Mouse (Mus musculus): ENCODE measurements at regions not wholly inside any gene's neighbourhood (a gene's known extent, or its start where the extent isn't known, plus 50 kb on each side); places are given as distances from the start of the nearest gene placed in this dataset.

DNA sequence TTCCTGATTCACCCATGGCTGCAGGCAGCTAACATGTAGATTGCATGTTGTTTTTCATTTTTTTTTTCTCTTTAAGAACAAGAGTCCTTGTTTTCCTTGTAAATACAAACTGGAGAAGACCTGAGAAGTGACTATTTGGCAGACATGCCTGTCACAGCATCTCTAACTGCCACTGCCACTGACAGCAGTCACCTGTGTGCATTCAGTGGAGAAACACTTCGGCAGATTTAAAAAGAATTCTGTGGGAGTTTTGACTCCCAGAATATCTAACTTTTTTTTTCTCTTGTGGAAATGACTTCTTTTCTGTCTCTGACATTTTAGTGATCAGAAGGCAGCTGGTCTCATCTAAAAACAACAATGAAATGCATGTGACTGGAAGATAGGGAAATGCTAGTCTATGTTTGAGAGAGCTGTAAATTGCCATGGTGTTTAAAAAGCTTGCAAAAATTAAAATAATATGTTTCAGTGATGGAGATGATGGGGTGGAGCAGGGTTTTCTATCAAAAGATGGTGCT lies 526.0 kb upstream of the Agtr1b start:
- Histone ChIP-seq H3K36me3 (replicated peaks; ENCODE audit: insufficient read depth, low read length) (no peaks in the 10 kb centered on the region), H3K4me2 (ENCODE audit: low read depth, low read length) (no peak overlapping the region), H3K4me3 (ENCODE audit: low read depth, low read length) (no peak overlapping the region), H3K27me3 (ENCODE audit: insufficient read depth, low read length) (no peaks in the 10 kb centered on the region), H3K9ac (replicated peaks) (no peak overlapping the region), H3K9me3 (ENCODE audit: low read length) (no peaks in the 10 kb centered on the region), H3K27ac (ENCODE audit: low read depth) (no peak overlapping the region), H3K4me1 (ENCODE audit: insufficient read depth) (no peaks in the 10 kb centered on the region)
- ATAC-seq, result no peak
- 65% methylated on average over 1 of the region's 1 CpGs for WGBS (ENCODE audit: insufficient replicate concordance)
- TF ChIP-seq EP300 (IDR thresholded peaks at IDR 0.05; ENCODE audit: low read depth) (no peak), CTCF (IDR thresholded peaks at IDR 0.05; ENCODE audit: low read depth) (no peak)
- DNase-seq, result no peak

DNA sequence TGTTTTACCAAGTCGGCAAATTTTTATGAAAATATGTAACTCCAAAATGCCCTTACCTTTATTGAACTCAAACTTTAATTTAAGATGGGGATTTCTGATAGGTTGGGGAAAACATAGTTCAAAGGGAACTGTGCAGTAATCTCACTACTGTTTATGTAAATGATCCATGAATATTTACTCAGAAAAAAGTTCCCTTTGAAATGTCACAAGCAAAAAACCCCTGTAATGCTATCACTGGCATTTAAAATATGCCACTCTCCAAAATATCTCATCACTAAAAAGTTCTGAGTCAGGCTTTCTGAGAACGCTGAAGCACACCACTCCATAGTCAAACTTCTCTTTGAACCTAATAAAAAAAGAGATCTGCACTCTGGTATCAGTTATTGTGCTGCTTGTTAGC lies 497.3 kb upstream of the Agtr1b start:
- no peak overlapping the region for H3K27ac ChIP-seq (ENCODE audit: low read depth)
- TF ChIP-seq EP300 (IDR thresholded peaks at IDR 0.05; ENCODE audit: low read depth) (no peak), CTCF (IDR thresholded peaks at IDR 0.05; ENCODE audit: low read depth) (no peak)
- H3K9me3 ChIP-seq (ENCODE audit: low read length), result no peaks in the 10 kb centered on the region
- H3K27me3 ChIP-seq (ENCODE audit: insufficient read depth, low read length), result no peaks in the 10 kb centered on the region
- DNase-seq (no peak), ATAC-seq (no peak)
- H3K4me2 ChIP-seq (ENCODE audit: low read depth, low read length), result no peak overlapping the region
- no peak overlapping the region for H3K9ac ChIP-seq (replicated peaks)
- H3K4me3 ChIP-seq (ENCODE audit: low read depth, low read length), result no peak overlapping the region
- H3K36me3 ChIP-seq (replicated peaks; ENCODE audit: insufficient read depth, low read length), result no peaks in the 10 kb centered on the region
- H3K4me1 ChIP-seq (ENCODE audit: insufficient read depth), result no peaks in the 10 kb centered on the region
- 81% methylated on average over 2 of the region's 2 CpGs for WGBS (ENCODE audit: insufficient replicate concordance)

DNA sequence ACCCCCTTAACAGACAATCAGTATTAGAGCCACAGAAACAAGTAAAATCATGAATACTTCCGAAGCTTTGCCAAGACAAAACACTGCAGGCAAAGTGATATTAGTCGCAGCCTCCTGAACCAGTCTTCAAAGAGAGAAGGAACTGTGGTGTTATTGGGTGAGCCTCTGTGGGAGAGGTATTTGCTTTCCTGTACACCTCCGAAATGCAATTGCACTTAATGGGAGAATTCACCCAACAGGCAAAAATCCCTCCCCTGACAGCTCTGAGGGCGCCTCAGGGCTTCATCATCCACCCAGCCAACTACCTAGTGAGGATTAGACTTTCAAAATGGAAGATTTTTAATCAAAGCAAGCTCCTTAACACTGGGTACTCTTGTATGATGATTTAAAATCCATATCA lies 464.1 kb upstream of the Agtr1b start:
- no peak for TF ChIP-seq EP300 (IDR thresholded peaks at IDR 0.05; ENCODE audit: low read depth)
- no peak for TF ChIP-seq CTCF (IDR thresholded peaks at IDR 0.05; ENCODE audit: low read depth)
- 71% methylated on average over 4 of the region's 4 CpGs for WGBS (ENCODE audit: insufficient replicate concordance)
- no peak overlapping the region for H3K9ac ChIP-seq (replicated peaks)
- no peaks in the 10 kb centered on the region for H3K36me3 ChIP-seq (replicated peaks; ENCODE audit: insufficient read depth, low read length)
- H3K4me2 ChIP-seq (ENCODE audit: low read depth, low read length), result no peak overlapping the region
- H3K27me3 ChIP-seq (ENCODE audit: insufficient read depth, low read length), result no peaks in the 10 kb centered on the region
- no peaks in the 10 kb centered on the region for H3K4me1 ChIP-seq (ENCODE audit: insufficient read depth)
- no peak overlapping the region for H3K4me3 ChIP-seq (ENCODE audit: low read depth, low read length)
- H3K9me3 ChIP-seq (ENCODE audit: low read length), result no peaks in the 10 kb centered on the region
- DNase-seq (no peak), ATAC-seq (no peak)
- no peak overlapping the region for H3K27ac ChIP-seq (ENCODE audit: low read depth)

DNA sequence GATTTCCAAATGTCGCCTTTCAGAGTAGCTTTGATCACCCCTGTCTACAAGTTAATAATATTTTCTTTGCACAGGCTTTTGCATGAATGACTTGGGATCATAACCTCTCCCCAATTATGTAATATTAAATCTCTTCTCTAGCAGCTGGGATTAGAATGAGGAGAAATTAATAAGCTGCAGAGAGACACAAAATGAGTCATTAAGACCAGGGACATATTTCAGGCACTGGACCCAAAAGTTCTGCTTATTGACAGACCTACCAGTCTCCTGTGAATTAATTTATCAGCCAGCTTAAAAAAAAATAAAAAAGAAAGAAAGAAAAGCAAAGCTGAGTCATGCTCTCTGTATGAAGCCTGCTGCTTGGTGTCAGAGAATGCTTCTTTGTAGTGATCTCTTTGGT lies 462.4 kb upstream of the Agtr1b start:
- no peak for TF ChIP-seq CTCF (IDR thresholded peaks at IDR 0.05; ENCODE audit: low read depth)
- no peak for TF ChIP-seq EP300 (IDR thresholded peaks at IDR 0.05; ENCODE audit: low read depth)
- DNase-seq (no peak), ATAC-seq (no peak)
- H3K9me3 ChIP-seq (ENCODE audit: low read length), result no peaks in the 10 kb centered on the region
- no peak overlapping the region for H3K9ac ChIP-seq (replicated peaks)
- H3K4me3 ChIP-seq (ENCODE audit: low read depth, low read length), result no peak overlapping the region
- H3K4me2 ChIP-seq (ENCODE audit: low read depth, low read length), result no peak overlapping the region
- H3K36me3 ChIP-seq (replicated peaks; ENCODE audit: insufficient read depth, low read length), result no peaks in the 10 kb centered on the region
- no peaks in the 10 kb centered on the region for H3K27me3 ChIP-seq (ENCODE audit: insufficient read depth, low read length)
- H3K4me1 ChIP-seq (ENCODE audit: insufficient read depth), result no peaks in the 10 kb centered on the region
- WGBS (ENCODE audit: insufficient replicate concordance), result 62% methylated on average over 1 of the region's 1 CpGs
- no peak overlapping the region for H3K27ac ChIP-seq (ENCODE audit: low read depth)

DNA sequence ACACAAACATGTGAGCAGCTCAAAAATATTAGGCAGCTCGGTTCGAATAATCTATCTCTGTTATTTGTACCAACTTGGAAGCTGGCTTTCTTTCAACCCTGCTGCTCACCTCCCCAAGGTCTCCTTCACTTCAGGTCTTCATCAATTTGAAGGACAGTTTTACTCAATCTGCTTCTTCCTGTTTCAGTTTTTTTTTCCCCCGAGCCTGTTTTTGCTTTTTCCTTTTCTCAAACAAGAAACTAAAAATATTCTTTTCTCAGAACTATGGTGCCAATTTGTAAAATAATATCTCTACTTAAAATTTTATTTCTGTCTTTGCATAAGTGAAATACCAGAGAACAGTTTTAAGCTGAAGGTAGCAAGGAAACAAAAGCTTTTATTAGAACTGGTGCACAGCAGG lies 461.8 kb upstream of the Agtr1b start:
- 48% methylated on average over 3 of the region's 3 CpGs for WGBS (ENCODE audit: insufficient replicate concordance)
- Histone ChIP-seq H3K27ac (ENCODE audit: low read depth) (no peak overlapping the region), H3K4me1 (ENCODE audit: insufficient read depth) (no peaks in the 10 kb centered on the region), H3K4me3 (ENCODE audit: low read depth, low read length) (no peak overlapping the region), H3K27me3 (ENCODE audit: insufficient read depth, low read length) (no peaks in the 10 kb centered on the region), H3K4me2 (ENCODE audit: low read depth, low read length) (no peak overlapping the region), H3K9ac (replicated peaks) (no peak overlapping the region), H3K36me3 (replicated peaks; ENCODE audit: insufficient read depth, low read length) (no peaks in the 10 kb centered on the region), H3K9me3 (ENCODE audit: low read length) (no peaks in the 10 kb centered on the region)
- DNase-seq (no peak), ATAC-seq (no peak)
- TF ChIP-seq EP300 (IDR thresholded peaks at IDR 0.05; ENCODE audit: low read depth), result no peak
- no peak for TF ChIP-seq CTCF (IDR thresholded peaks at IDR 0.05; ENCODE audit: low read depth)

DNA sequence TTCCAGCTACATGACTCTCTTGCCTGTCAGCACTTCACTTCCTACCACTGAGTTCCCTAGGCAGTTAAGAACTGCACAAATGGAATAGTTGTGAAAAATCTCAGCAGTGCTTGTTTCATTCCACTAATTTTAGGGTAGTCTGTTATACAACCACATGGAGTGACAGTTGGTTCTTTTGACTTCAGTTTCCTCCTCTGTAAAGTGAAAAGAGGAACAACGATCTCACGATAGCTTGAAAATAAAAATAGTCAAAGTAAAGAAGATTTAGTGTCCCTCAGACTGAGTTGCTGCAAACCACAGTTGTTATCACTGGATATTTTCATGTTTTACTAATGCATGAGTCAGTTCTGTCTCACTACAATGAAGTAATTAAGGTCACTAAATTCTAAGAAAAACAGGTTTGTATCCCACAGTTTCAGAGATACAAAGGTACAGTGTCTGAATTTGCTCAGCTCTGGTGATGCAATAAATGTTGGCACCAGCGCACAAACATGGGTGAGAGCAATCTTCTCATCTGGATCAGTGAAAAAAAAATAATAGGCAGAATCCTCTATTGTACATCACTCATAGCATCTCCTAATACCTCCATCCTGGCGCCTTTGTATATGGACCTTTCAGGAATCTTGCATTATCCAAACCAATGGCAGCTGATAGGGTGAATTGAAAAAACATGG lies 458.8 kb upstream of the Agtr1b start:
- H3K9me3 ChIP-seq (ENCODE audit: low read length), result no peaks in the 10 kb centered on the region
- H3K4me2 ChIP-seq (ENCODE audit: low read depth, low read length), result no peak overlapping the region
- no peak for DNase-seq
- no peak overlapping the region for H3K4me3 ChIP-seq (ENCODE audit: low read depth, low read length)
- no peak for ATAC-seq
- H3K27ac ChIP-seq (ENCODE audit: low read depth), result no peak overlapping the region
- H3K9ac ChIP-seq (replicated peaks), result no peak overlapping the region
- WGBS (ENCODE audit: insufficient replicate concordance), result 51% methylated on average over 4 of the region's 4 CpGs
- TF ChIP-seq EP300 (IDR thresholded peaks at IDR 0.05; ENCODE audit: low read depth) (no peak), CTCF (IDR thresholded peaks at IDR 0.05; ENCODE audit: low read depth) (no peak)
- no peaks in the 10 kb centered on the region for H3K36me3 ChIP-seq (replicated peaks; ENCODE audit: insufficient read depth, low read length)
- H3K4me1 ChIP-seq (ENCODE audit: insufficient read depth), result no peaks in the 10 kb centered on the region
- H3K27me3 ChIP-seq (ENCODE audit: insufficient read depth, low read length), result no peaks in the 10 kb centered on the region
